Mouse (Mus musculus): Measurements from ENCODE around the gene 4930415O20Rik. TPM values are rescaled to one million over a fixed set of nuclear protein-coding genes. Genes with fewer than 3 reads are reported as not detected.

4930415O20Rik gene
- polyA plus RNA-seq, 1 experiment, result not detected

- Histone ChIP-seq H3K4me3 (ENCODE audit: insufficient read depth, low read length) (peak overlapping the region; percentile 96), H3K4me1 (ENCODE audit: control insufficient read depth, insufficient read depth, low read length) (peaks cover 31% of the 10 kb centered on the region), H3K27ac (ENCODE audit: insufficient read depth, low read depth, low read length) (peak overlapping the region; percentile 92)
- TF ChIP-seq CTCF (IDR thresholded peaks at IDR 0.05; ENCODE audit: low read depth, low read length), result no peak
- peak; percentile 90 for TF ChIP-seq POLR2A (IDR thresholded peaks at IDR 0.05; ENCODE audit: borderline replicate concordance, low read depth, low read length)
These were observed 3.3 kb upstream of the 4930415O20Rik start for GRCm38 (mm10) chr15:98567278-98568134.

DNA sequence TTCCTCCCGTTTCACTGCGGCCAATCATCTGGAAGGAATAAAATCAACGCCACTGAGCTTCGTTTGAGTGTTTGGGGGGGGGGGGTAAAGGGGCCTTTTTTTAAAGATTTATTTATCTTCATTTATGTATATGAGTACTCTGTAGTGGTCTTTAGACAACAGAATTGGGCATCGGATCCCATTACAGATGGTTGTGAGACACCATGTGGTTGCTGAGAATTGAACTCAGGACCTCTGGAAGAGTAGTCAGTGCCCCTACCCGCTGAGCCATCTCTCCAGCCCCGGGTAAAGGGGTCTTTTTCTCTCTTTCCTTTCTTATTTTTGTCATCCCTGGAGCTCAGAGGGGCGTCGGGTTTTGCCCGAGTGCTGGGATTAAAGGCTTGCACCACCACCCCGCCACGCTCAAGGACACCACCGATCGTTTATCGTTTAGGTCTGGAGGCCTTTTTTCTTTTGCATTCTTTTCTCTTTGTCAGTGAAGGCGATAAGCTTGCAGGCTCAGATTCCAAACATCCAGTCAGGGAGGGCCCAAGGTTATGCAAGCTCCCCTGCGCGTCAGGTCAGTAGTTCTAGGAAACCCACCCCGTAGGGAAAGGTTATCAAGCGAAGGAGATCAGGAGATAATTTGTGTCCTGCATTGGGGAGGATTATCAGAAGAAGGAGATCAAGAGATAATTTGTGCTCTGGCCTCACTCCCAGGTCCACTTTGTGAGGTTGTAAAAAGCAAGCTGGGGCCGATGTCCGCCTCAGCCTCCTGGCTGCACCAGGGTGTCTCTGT is 2.4 kb upstream of the 4930415O20Rik start:
- TF ChIP-seq POLR2A (IDR thresholded peaks at IDR 0.05; ENCODE audit: borderline replicate concordance, low read depth, low read length) (no peak), CTCF (IDR thresholded peaks at IDR 0.05; ENCODE audit: low read depth, low read length) (no peak)
- peaks cover 29% of the 10 kb centered on the region for H3K4me1 ChIP-seq (ENCODE audit: control insufficient read depth, insufficient read depth, low read length)
- peak overlapping the region; percentile 86 for H3K4me3 ChIP-seq (ENCODE audit: insufficient read depth, low read length)

DNA sequence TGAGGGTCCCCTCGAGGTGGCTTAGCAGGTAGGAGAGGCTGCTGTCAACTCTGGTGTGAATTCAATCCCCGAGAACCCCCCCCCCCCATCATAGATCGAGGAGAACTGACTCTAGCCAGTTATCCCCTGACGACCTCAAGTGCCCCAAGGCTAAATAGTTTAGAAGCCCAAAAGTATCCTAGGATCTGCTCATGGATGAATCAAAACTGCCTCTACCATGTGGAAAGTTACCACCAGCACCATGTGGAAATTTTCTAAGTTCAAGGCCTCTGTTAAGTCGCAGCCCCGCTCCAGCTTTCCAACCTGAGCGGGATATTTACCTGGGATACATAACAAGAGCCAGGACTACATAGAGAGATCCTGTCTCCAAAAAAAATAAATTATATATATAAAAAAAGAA is 1.6 kb upstream of the 4930415O20Rik start:
- Histone ChIP-seq H3K27ac (ENCODE audit: insufficient read depth, low read depth, low read length) (no peak overlapping the region), H3K4me3 (ENCODE audit: insufficient read depth, low read length) (peak overlapping the region; percentile 86), H3K4me1 (ENCODE audit: control insufficient read depth, insufficient read depth, low read length) (peaks cover 29% of the 10 kb centered on the region)
- no peak for TF ChIP-seq CTCF (IDR thresholded peaks at IDR 0.05; ENCODE audit: low read depth, low read length)
- no peak for TF ChIP-seq POLR2A (IDR thresholded peaks at IDR 0.05; ENCODE audit: borderline replicate concordance, low read depth, low read length)

More for the DNA sequence above, 2.4 kb upstream of the 4930415O20Rik start:
- H3K27ac ChIP-seq (ENCODE audit: insufficient read depth, low read depth, low read length), result peak overlapping the region; percentile 88

- TF ChIP-seq CTCF (IDR thresholded peaks at IDR 0.05; ENCODE audit: low read depth, low read length), result no peak
- TF ChIP-seq POLR2A (IDR thresholded peaks at IDR 0.05; ENCODE audit: borderline replicate concordance, low read depth, low read length), result no peak
- no peak overlapping the region for H3K4me3 ChIP-seq (ENCODE audit: insufficient read depth, low read length)
These were observed 924 bp upstream of the 4930415O20Rik start for GRCm38 (mm10) chr15:98569795-98570365.

DNA sequence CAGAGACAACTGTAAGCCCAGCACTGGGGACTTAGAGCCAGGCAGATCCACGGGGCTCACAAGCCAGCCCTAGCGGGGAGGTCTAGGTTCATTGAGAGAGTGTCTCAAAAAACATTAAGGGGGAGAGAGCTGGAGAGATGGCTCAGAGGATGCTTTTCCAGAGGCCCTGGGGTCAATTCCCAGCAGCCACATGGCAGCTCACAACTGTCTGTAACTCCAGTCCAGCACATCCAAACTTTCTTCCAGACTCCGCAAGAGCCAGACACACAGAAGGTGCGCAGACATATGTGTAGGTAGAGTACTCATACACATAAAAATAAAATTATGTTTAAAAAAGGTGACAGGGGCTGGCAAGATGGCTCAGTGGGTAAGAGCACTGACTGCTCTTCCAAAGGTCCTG is 2.5 kb downstream of the 4930415O20Rik start:
- no peak overlapping the region for H3K4me3 ChIP-seq (ENCODE audit: insufficient read depth, low read length)
- TF ChIP-seq POLR2A (IDR thresholded peaks at IDR 0.05; ENCODE audit: borderline replicate concordance, low read depth, low read length) (no peak), CTCF (IDR thresholded peaks at IDR 0.05; ENCODE audit: low read depth, low read length) (no peak)
- peaks cover 14% of the 10 kb centered on the region for H3K4me1 ChIP-seq (ENCODE audit: control insufficient read depth, insufficient read depth, low read length)
- H3K27ac ChIP-seq (ENCODE audit: insufficient read depth, low read depth, low read length), result no peak overlapping the region

More at GRCm38 (mm10) chr15:98569795-98570365, 924 bp upstream of the 4930415O20Rik start:
- Histone ChIP-seq H3K27ac (ENCODE audit: insufficient read depth, low read depth, low read length) (no peak overlapping the region), H3K4me1 (ENCODE audit: control insufficient read depth, insufficient read depth, low read length) (peaks cover 26% of the 10 kb centered on the region)

- H3K4me1 ChIP-seq (ENCODE audit: control insufficient read depth, insufficient read depth, low read length), result no peaks in the 10 kb centered on the region
- no peak overlapping the region for H3K4me3 ChIP-seq (ENCODE audit: insufficient read depth, low read length)
- no peak overlapping the region for H3K27ac ChIP-seq (ENCODE audit: insufficient read depth, low read depth, low read length)
- TF ChIP-seq POLR2A (IDR thresholded peaks at IDR 0.05; ENCODE audit: borderline replicate concordance, low read depth, low read length) (no peak), CTCF (IDR thresholded peaks at IDR 0.05; ENCODE audit: low read depth, low read length) (no peak)
These were observed 8.5 kb downstream of the 4930415O20Rik start for GRCm38 (mm10) chr15:98579310-98579709.

DNA sequence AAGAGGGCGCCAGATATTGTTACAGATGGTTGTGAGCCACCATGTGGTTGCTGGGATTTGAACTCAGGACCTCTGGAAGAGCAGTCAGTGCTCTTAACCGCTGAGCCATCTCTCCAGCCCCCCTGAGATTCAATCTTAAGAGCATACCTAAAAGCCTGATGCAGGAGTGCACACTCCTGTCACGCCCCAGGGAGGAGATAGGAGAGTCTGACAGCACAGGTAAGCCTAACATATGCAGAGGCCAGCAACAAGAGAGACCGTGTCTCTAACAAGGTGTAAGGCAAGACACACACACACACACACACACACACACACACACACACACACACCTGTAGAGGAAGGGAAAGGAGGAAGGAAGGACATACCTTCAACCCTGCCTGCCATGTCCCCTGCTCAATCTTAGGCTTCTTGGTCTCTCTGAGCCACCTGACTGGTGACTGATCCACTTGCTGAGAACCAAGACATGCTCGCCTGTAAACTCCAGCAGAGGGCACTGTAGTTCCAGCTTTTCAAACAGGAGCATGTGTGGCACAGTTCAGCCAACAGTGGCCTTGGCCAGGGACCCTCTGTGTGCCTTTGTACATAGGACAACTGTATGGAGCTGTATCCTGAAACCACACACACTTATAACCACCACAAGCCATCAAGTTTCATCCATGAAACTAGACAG is 9.1 kb downstream of the 4930415O20Rik start:
- peak; percentile 49; the same call in 1 of the 2 replicates for TF ChIP-seq CTCF (IDR thresholded peaks at IDR 0.05; ENCODE audit: low read depth, low read length)
- TF ChIP-seq POLR2A (IDR thresholded peaks at IDR 0.05; ENCODE audit: borderline replicate concordance, low read depth, low read length), result no peak
- no peak overlapping the region for H3K4me3 ChIP-seq (ENCODE audit: insufficient read depth, low read length)

GRCm38 (mm10) chr15:98582410-98582809 is 11.6 kb downstream of the 4930415O20Rik start:
- no peak overlapping the region for H3K4me3 ChIP-seq (ENCODE audit: insufficient read depth, low read length)
- no peaks in the 10 kb centered on the region for H3K4me1 ChIP-seq (ENCODE audit: control insufficient read depth, insufficient read depth, low read length)
- TF ChIP-seq POLR2A (IDR thresholded peaks at IDR 0.05; ENCODE audit: borderline replicate concordance, low read depth, low read length) (no peak), CTCF (IDR thresholded peaks at IDR 0.05; ENCODE audit: low read depth, low read length) (no peak)
- H3K27ac ChIP-seq (ENCODE audit: insufficient read depth, low read depth, low read length), result no peak overlapping the region

More for the DNA sequence above, 9.1 kb downstream of the 4930415O20Rik start:
- Histone ChIP-seq H3K4me1 (ENCODE audit: control insufficient read depth, insufficient read depth, low read length) (no peaks in the 10 kb centered on the region), H3K27ac (ENCODE audit: insufficient read depth, low read depth, low read length) (no peak overlapping the region)

DNA sequence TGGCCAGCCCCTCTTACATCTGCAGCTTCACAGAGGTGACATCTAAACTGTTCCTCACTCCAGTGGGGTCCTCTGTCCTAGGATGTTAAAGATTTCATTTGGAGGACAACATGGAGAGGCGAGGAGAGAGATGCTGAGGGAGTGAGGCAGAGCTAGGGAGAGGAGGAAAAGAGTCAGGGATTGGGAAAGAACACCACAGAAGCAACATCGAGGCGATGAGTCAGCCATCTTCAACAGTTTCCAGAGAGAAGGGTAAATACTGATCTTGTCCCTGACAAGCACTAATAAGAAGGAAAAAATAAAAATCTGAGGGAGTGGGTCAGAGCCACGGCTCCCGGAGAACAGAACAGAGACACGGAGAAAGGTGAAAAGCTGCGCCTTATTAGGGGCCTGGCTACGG is 12.2 kb downstream of the 4930415O20Rik start:
- H3K27ac ChIP-seq (ENCODE audit: insufficient read depth, low read depth, low read length), result no peak overlapping the region
- no peaks in the 10 kb centered on the region for H3K4me1 ChIP-seq (ENCODE audit: control insufficient read depth, insufficient read depth, low read length)
- no peak overlapping the region for H3K4me3 ChIP-seq (ENCODE audit: insufficient read depth, low read length)
- TF ChIP-seq CTCF (IDR thresholded peaks at IDR 0.05; ENCODE audit: low read depth, low read length) (no peak), POLR2A (IDR thresholded peaks at IDR 0.05; ENCODE audit: borderline replicate concordance, low read depth, low read length) (no peak)
